Mouse (Mus musculus): ENCODE results near the gene C530008M17Rik.

DNA sequence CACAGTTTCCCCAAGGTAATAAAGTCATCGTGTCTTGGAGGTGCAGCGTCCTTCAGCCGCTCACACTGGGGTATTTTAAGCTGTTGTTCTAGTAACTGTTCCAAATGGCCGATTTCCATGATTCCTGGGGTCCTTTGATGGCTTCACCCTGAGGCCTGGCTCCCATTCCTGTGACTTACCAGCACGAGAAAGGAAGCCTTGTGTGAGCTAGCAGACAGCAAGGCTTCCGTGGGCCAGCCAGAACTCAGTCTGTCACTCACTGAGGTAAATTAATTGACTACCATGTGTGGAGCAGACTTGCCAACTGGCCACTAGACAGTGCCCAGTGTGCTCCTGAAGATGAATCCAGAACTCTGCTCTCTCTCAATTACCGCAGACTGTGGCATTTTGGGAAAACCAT is 41.2 kb downstream of the C530008M17Rik start:
- TF ChIP-seq CTCF (conservative IDR thresholded peaks at IDR 0.05; ENCODE audit: low read length), result no peak
- TF ChIP-seq NANOG (IDR thresholded peaks at IDR 0.05; ENCODE audit: borderline replicate concordance, low read length), result no peak
- no peak for TF ChIP-seq POU5F1 (IDR thresholded peaks at IDR 0.05; ENCODE audit: borderline replicate concordance, low read length)

Data from E14TG2a.4 (cell line).